Mouse (Mus musculus) frontal cortex, adult 2 months (tissue): ENCODE measurements around the gene Fbxl18. TPM values are rescaled to one million over a fixed set of nuclear protein-coding genes. Genes with fewer than 3 reads are reported as not detected.

ENCODE experiments used
- polyA plus RNA-seq: library from polyadenylated mRNA; depleted of rRNA; stranded (reverse); fragments of >200 nt; gene quantifications from 2 replicates; pipeline ENCODE4 v1.2.3, GENCODE M21; 2012; rRNA removed

Gene Fbxl18
- polyA plus RNA-seq, 1 experiment, result 20.2 TPM

Other genes starting within 250 kb of the Fbxl18 start
- 14.6 and 19.2 TPM in 2 replicates for gene Slc29a4, start 202.9 kb downstream of the Fbxl18 start, polyA plus RNA-seq
- gene Tnrc18, start 77.8 kb downstream of the Fbxl18 start, polyA plus RNA-seq, result 38.1 and 38.2 TPM in 2 replicates
- gene Actb, start 11.3 kb upstream of the Fbxl18 start, polyA plus RNA-seq, result 2,513 and 2,530 TPM in 2 replicates
- gene Fscn1, start 64.9 kb upstream of the Fbxl18 start, polyA plus RNA-seq, result 304 and 315 TPM in 2 replicates
- 29.7 and 33.4 TPM in 2 replicates for gene Rnf216, start 217.6 kb upstream of the Fbxl18 start, polyA plus RNA-seq